Mouse (Mus musculus) CH12.LX (cell line): ENCODE measurements at regions not wholly inside any gene's neighbourhood (a gene's known extent, or its start where the extent isn't known, plus 50 kb on each side); places are given as distances from the start of the nearest gene placed in this dataset.

Experiments
- DNase-seq: peaks from one replicate; pipeline ENCODE4 v3.0.0-alpha.2; 2013; ENCODE audit errors: extremely low read depth
- H3K27ac ChIP-seq: 2 replicates; pipeline ENCODE4 v1.5.1; 2012; ENCODE audit warnings: low read depth, mild to moderate bottlenecking, control low read depth, moderate library complexity; ENCODE audit not compliant: insufficient read depth
- H3K27me3 ChIP-seq: replicated peaks from 2 replicates; pipeline ENCODE3; 2012; ENCODE audit warnings: inconsistent platforms
- H3K36me3 ChIP-seq, 2 experiments: replicated peaks in 1 of 2; 2 replicates each; pipeline versions ENCODE3 to v1.6.1; 2012; ENCODE audit warnings: inconsistent platforms in 1 of 2, low read length in 1 of 2, mild to moderate bottlenecking in 1 of 2, mixed read lengths in 1 of 2, moderate library complexity in 1 of 2; ENCODE audit not compliant: control insufficient read depth in 1 of 2, insufficient read depth in 1 of 2
- H3K4me1 ChIP-seq, 2 experiments: 2 replicates each; pipeline ENCODE4 v1.6.1; 2012; ENCODE audit warnings: inconsistent platforms in 1 of 2, moderate library complexity in 1 of 2; ENCODE audit not compliant: insufficient read depth in 2 of 2, control insufficient read depth in 1 of 2
- H3K4me2 ChIP-seq: 2 replicates; pipeline ENCODE4 v1.6.1; 2012; ENCODE audit warnings: low read depth, mild to moderate bottlenecking, control low read depth; ENCODE audit not compliant: poor library complexity, insufficient read depth, severe bottlenecking
- H3K4me3 ChIP-seq, 3 experiments: fragments of 150-350 bp in 1 of 3; sonication (generic) in 1 of 3; replicated peaks in 1 of 3; 2 replicates each; pipeline versions ENCODE3 to v1.5.1; 2011 to 2012; ENCODE audit warnings: low read depth in 2 of 3, low read length in 2 of 3, mild to moderate bottlenecking in 2 of 3, moderate library complexity in 2 of 3, control low read depth in 1 of 3, improper control_type of control experiment in 1 of 3, inconsistent platforms in 1 of 3, mixed read lengths in 1 of 3; ENCODE audit not compliant: poor library complexity in 1 of 3
- H3K79me2 ChIP-seq: replicated peaks from 2 replicates; pipeline ENCODE4 v1.6.1; 2012; ENCODE audit warnings: mild to moderate bottlenecking, moderate library complexity; ENCODE audit not compliant: control insufficient read depth, poor library complexity, insufficient read depth, severe bottlenecking; ENCODE audit errors: extremely low read depth
- H3K9ac ChIP-seq: 2 replicates; pipeline ENCODE4 v1.6.1; 2012; ENCODE audit warnings: low read depth, mild to moderate bottlenecking, control low read depth, moderate library complexity; ENCODE audit not compliant: insufficient read depth
- H3K9me3 ChIP-seq: replicated peaks from 2 replicates; pipeline ENCODE3; 2012; ENCODE audit warnings: low read length, inconsistent platforms, mixed read lengths
- BHLHE40 ChIP-seq: IDR thresholded peaks from 2 replicates; pipeline ENCODE4 v1.6.1; 2011; ENCODE audit warnings: mild to moderate bottlenecking, low read depth, low read length, improper control_type of control experiment
- CHD1 ChIP-seq: IDR thresholded peaks from 2 replicates; pipeline ENCODE4 v1.6.1; 2012; ENCODE audit warnings: low read depth, low read length, improper control_type of control experiment, inconsistent platforms
- CHD2 ChIP-seq: IDR thresholded peaks from 2 replicates; pipeline ENCODE4 v1.6.1; 2011; ENCODE audit warnings: low read length, improper control_type of control experiment
- ELF1 ChIP-seq: IDR thresholded peaks from 2 replicates; pipeline ENCODE4 v1.6.1; 2014; ENCODE audit warnings: low read depth, mild to moderate bottlenecking, inconsistent platforms, low read length, improper control_type of control experiment
- HCFC1 ChIP-seq: IDR thresholded peaks from 2 replicates; pipeline ENCODE4 v1.6.1; 2012; ENCODE audit warnings: low read depth, mild to moderate bottlenecking, inconsistent platforms, low read length, improper control_type of control experiment
- IRF4 ChIP-seq: IDR thresholded peaks from 2 replicates; pipeline ENCODE4 v1.6.1; 2014; ENCODE audit warnings: low read depth, mild to moderate bottlenecking, inconsistent platforms, low read length, improper control_type of control experiment
- JUND ChIP-seq: conservative IDR thresholded peaks from 2 replicates; pipeline ENCODE4 v1.6.1; 2011; ENCODE audit warnings: low read depth, low read length, improper control_type of control experiment
- MXI1 ChIP-seq: IDR thresholded peaks from 2 replicates; pipeline ENCODE4 v1.6.1; 2011; ENCODE audit warnings: mild to moderate bottlenecking, low read depth, low read length, improper control_type of control experiment
- PAX5 ChIP-seq: IDR thresholded peaks from 2 replicates; pipeline ENCODE4 v1.6.1; 2012; ENCODE audit warnings: low read length, inconsistent platforms, mixed read lengths
- POLR2AphosphoS2 ChIP-seq: IDR thresholded peaks from 2 replicates; pipeline ENCODE4 v1.6.1; 2011; ENCODE audit warnings: low read depth, low read length, improper control_type of control experiment
- RAD21 ChIP-seq: IDR thresholded peaks from 2 replicates; pipeline ENCODE4 v1.6.1; 2011; ENCODE audit warnings: low read depth, mild to moderate bottlenecking, low read length, improper control_type of control experiment, moderate library complexity
- RCOR1 ChIP-seq: conservative IDR thresholded peaks from 2 replicates; pipeline ENCODE4 v1.6.1; 2012; ENCODE audit warnings: low read depth, mild to moderate bottlenecking, inconsistent platforms, low read length, improper control_type of control experiment
- SIN3A ChIP-seq: IDR thresholded peaks from 2 replicates; pipeline ENCODE4 v1.6.1; 2012; ENCODE audit warnings: low read length, improper control_type of control experiment, inconsistent platforms
- SMC3 ChIP-seq: IDR thresholded peaks from 2 replicates; pipeline ENCODE4 v1.6.1; 2011; ENCODE audit warnings: low read depth, low read length, improper control_type of control experiment
- USF1 ChIP-seq: IDR thresholded peaks from 2 replicates; pipeline ENCODE4 v1.6.1; 2014; ENCODE audit warnings: low read depth, mild to moderate bottlenecking, inconsistent platforms, low read length, improper control_type of control experiment
- USF2 ChIP-seq: conservative IDR thresholded peaks from 2 replicates; pipeline ENCODE4 v1.6.1; 2011; ENCODE audit warnings: low read depth, low read length, improper control_type of control experiment
- ZC3H11A ChIP-seq: IDR thresholded peaks from 2 replicates; pipeline ENCODE4 v1.6.1; 2012; ENCODE audit warnings: low read depth, mild to moderate bottlenecking, inconsistent platforms, low read length, improper control_type of control experiment
- ZKSCAN1 ChIP-seq: IDR thresholded peaks from 2 replicates; pipeline ENCODE4 v1.6.1; 2012; ENCODE audit warnings: low read depth, inconsistent platforms, low read length, improper control_type of control experiment, borderline replicate concordance
- ZMIZ1 ChIP-seq: IDR thresholded peaks from 2 replicates; pipeline ENCODE4 v1.6.1; 2012; ENCODE audit warnings: low read depth, mild to moderate bottlenecking, inconsistent platforms, low read length, improper control_type of control experiment
- ZNF384 ChIP-seq: IDR thresholded peaks from 2 replicates; pipeline ENCODE4 v1.6.1; 2012; ENCODE audit warnings: low read depth, low read length, improper control_type of control experiment, inconsistent platforms
- dilution Hi-C: fragments of 300-500 bp; cut with MboI; formaldehyde crosslinking; loops from 2 replicates; pipeline ENCODE4 v1.14.3; 2020; ENCODE audit warnings: low sequenced_read_pairs; ENCODE audit not compliant: extremely low pct_unique_long_range_greater_than_20kb, extremely low pct_ligation_motif_present
- in situ Hi-C: fragments of 300-500 bp; cut with MboI; formaldehyde crosslinking; loops from 3 replicates; pipeline ENCODE4 v1.14.3; 2019; ENCODE audit warnings: low sequenced_read_pairs, low pct_ligation_motif_present, low pct_unique_long_range_greater_than_20kb, mixed read lengths

GRCm38 (mm10) chr19:25856344-25856743 lies 184.1 kb downstream of the Dmrt2 start:
- Histone ChIP-seq H3K4me3 (no peak overlapping the region), H3K27me3 (no peaks in the 10 kb centered on the region), H3K9ac (no peak overlapping the region), H3K9me3 (no peaks in the 10 kb centered on the region), H3K4me1 (no peaks in the 10 kb centered on the region), H3K27ac (no peak overlapping the region), H3K4me2 (no peak overlapping the region), H3K79me2 (no peaks in the 10 kb centered on the region), H3K36me3 (no peaks in the 10 kb centered on the region)
- in situ Hi-C loops, result no loop called here
- TF ChIP-seq ZNF384 (no peak), USF1 (no peak), ZC3H11A (no peak), CHD2 (no peak), PAX5 (no peak), ELF1 (no peak), CHD1 (no peak), BHLHE40 (no peak), POLR2AphosphoS2 (no peak), ZMIZ1 (no peak), ZKSCAN1 (no peak), JUND (no peak), USF2 (no peak)
- no peak for DNase-seq
- dilution Hi-C loops, result no loop called here

- no peaks in the 10 kb centered on the region for H3K4me1 ChIP-seq
- H3K27me3 ChIP-seq, result no peaks in the 10 kb centered on the region
- no peak overlapping the region for H3K9ac ChIP-seq
- dilution Hi-C loops (no loop called here), in situ Hi-C loops (no loop called here)
- no peaks in the 10 kb centered on the region for H3K79me2 ChIP-seq
- H3K9me3 ChIP-seq, result no peaks in the 10 kb centered on the region
- no peak overlapping the region for H3K27ac ChIP-seq
- DNase-seq, result no peak
- TF ChIP-seq USF2 (no peak), IRF4 (no peak), RCOR1 (no peak), RAD21 (no peak), USF1 (no peak), HCFC1 (no peak), MXI1 (no peak), SIN3A (no peak), CHD1 (no peak), SMC3 (no peak)
- no peaks in the 10 kb centered on the region for H3K36me3 ChIP-seq
- no peak overlapping the region for H3K4me2 ChIP-seq
- no peak overlapping the region for H3K4me3 ChIP-seq
Observed at GRCm38 (mm10) chr19:25863312-25863711, 191.1 kb downstream of the Dmrt2 start.
